Mouse (Mus musculus): ENCODE measurements around the gene Dhx15.

Gene Dhx15

DNA sequence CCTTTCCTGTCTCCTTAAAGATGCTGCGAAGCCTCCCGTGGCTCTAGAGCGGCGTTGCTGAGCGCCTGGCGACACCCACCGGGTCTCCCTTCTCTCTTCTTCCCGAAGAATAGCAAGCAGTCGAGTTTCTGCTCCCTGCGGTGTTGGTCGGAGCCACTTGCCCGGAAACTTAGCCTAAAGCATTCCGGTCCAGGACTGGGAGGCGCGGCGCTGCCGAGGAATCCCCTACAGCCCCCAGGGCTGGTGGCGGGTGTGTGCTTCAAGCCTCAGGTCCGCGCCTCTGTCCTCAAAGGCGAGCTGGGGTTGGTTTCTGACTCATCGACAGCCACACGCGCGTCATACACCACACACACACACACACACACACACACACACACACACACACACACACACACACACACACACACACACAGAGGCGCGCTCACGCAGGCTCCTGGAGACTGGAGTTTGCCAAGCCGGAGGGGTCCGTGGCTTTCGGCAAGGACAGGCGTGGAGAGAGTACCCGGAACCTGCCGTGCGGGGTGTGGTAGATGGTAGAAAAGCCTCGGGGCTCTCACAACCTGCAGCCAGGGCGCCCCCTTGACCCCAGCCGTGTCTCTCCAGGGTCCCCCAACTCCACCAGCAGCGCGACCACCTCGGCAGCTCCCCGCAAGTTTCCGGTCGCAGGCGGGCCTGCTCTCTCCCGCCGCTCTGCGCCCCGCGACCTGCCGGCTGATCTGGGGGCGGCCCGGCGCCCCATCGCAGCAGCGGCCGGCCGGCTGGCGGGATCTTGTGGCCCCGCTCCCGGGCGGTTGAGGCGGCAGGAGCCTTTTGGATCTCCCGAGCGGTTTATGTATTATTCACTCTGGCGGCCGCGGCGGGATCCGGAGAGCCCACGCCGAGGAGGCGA is 77.1 kb downstream of the Dhx15 start:
- in situ Hi-C loops (cut with MboI, MseI) = loop anchor here (10.0 kb wide), 1 partner anchor 522 kb away; no protein-coding TSS in a partner anchor

GRCm38 (mm10) chr5:52112191-52112760 is 78.0 kb downstream of the Dhx15 start:
- in situ Hi-C loops (cut with MboI, MseI) = loop anchor here (10.0 kb wide), 1 partner anchor 523 kb away; no protein-coding TSS in a partner anchor

DNA sequence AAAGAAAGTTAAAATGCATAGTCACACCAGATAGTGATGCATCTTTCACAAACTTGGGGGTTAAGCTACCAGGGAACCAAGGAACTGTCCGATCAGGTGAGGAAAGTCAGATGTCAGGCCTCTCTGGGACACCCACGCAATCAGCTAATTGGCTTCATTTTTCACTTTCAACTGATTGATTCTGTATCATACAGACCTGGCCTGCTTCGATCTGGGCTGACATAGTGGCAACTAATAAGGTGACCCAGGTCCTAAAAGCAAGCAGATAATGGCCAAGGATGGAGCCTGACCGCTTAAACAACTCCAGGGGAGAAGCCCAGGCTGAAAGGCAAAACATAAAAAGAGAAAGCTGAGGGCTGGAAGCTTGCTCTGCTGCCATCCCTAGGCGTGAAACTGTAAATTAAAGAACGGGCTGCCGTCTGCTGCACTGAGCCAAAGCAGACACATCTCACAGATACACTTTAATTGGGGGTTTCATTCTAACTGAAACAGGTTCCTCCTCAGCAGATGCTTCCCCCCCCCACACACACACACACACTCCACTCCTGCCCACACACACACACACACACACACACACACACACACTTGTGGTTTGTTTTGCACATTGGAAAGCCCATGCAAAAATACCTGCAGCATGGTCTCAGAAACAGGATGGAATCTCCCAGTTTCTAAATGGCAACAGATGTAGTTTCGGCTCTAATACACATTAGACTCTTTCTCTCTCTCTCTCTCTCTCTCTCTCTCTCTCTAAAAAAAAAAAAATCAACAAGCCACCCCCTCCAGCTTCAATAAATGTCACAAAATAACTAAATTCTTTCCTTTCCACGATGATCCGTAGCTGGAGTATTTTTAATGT is 79.3 kb downstream of the Dhx15 start:
- in situ Hi-C loops (cut with MboI, MseI) = loop anchor here (10.0 kb wide), 1 partner anchor 524 kb away; no protein-coding TSS in a partner anchor
